Mouse (Mus musculus) hindbrain, embryonic 10.5 days (tissue): ENCODE measurements around the gene Gsx2. TPM values are rescaled to one million over a fixed set of nuclear protein-coding genes. Genes with fewer than 3 reads are reported as not detected.

Source experiments
- DNase-seq: peaks from one replicate; pipeline ENCODE4 v3.0.0-alpha.2; 2017; ENCODE audit warnings: low spot score
- H3K27ac ChIP-seq: fragments of 300-500 bp; sonication (generic); 2 replicates; pipeline ENCODE4 v1.5.1; 2016; ENCODE audit warnings: mild to moderate bottlenecking, moderate library complexity
- H3K27me3 ChIP-seq: fragments of 300-500 bp; sonication (generic); 2 replicates; pipeline ENCODE4 v1.6.1; 2016; ENCODE audit warnings: mild to moderate bottlenecking; ENCODE audit not compliant: poor library complexity, insufficient read depth, severe bottlenecking
- H3K36me3 ChIP-seq: fragments of 300-500 bp; sonication (generic); 2 replicates; pipeline ENCODE4 v1.6.1; 2016; ENCODE audit warnings: mild to moderate bottlenecking, moderate library complexity
- H3K4me1 ChIP-seq: fragments of 300-500 bp; sonication (generic); replicated peaks from 2 replicates; pipeline ENCODE4 v1.6.1; 2016; ENCODE audit warnings: mild to moderate bottlenecking
- H3K4me3 ChIP-seq: fragments of 300-500 bp; sonication (generic); 2 replicates; pipeline ENCODE4 v1.5.1; 2016; ENCODE audit warnings: mild to moderate bottlenecking, moderate library complexity
- H3K9me3 ChIP-seq: fragments of 300-500 bp; sonication (generic); 2 replicates; pipeline ENCODE4 v1.6.1; 2016; ENCODE audit warnings: mild to moderate bottlenecking, moderate library complexity
- WGBS: fragments of 180-500 bp; shearing (Covaris S2); methylation state at CpG from one replicate; pipeline ENCODE4 v1.1.7; 2016; 5-methylcytosine and 5-hydroxymethylcytosine counted together
- polyA plus RNA-seq: library from polyadenylated mRNA; unstranded; fragments of >200 nt; fragmentation: Nextera tagmentation; extraction: Ambion mirVana; gene quantifications from 2 replicates; pipeline ENCODE4 v1.2.1, GENCODE M21; 2016

Gene Gsx2
- 0.67 and 5.9 TPM in 2 replicates for polyA plus RNA-seq

DNA sequence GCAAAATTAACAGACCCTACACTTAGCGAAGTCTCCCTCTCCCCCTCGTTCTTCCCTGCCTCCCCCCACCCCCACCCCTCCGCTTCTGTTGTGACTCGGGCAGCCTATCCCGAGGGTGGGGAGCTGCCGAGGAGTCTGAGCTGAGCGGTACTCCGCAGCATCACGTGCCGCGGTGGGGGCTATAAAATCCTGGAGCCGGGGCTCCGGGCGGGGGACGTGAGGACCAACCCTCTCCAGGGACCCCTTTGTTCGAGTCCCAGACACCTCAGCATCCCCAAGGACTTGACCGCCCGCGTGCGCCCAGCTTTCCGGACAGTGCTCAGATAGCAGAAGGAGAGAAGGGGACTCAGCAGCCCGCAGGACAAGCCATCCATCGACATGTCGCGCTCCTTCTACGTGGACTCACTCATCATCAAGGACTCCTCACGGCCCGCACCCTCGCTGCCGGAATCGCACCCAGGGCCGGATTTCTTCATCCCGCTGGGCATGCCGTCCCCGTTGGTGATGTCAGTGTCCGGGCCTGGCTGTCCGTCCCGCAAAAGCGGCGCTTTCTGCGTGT lies at the start of gene Gsx2:
Gsx2 (plus strand) TSS at position 219 of the 559 bp plus-strand sequence.
- Histone ChIP-seq H3K27ac (peak within 1 kb of the TSS; percentile 29; the same call in 1 of the 2 replicates), H3K4me3 (peak within 1 kb of the TSS; percentile 38), H3K36me3 (no peaks in the 10 kb centered on the region), H3K27me3 (peaks cover 100% of the 10 kb centered on the region), H3K4me1 (peaks cover 54% of the 10 kb centered on the region), H3K9me3 (no peaks in the 10 kb centered on the region)
- peak; percentile 57 for DNase-seq
- 0% methylated on average over 41 of the region's 41 CpGs for WGBS

DNA sequence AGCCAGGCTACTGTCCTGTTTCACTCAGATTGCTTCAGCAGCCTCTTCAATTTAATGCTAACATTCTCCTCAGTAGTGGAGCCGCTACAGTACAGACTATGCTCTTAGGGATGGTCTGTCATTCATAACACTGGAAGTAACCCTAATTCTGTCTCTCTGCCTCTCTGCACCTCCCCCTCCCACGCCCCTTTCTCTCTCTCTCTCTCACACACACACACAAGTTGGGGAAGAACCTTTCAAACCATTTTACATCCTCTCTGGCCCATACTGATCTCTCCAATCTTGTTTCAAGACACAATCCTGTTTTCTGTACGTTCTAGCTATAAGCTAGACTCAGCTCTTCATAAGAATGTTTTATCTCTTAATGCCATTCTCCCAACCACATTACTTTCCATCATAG lies 39.9 kb upstream of the Gsx2 start:
- DNase-seq = no peak
- Histone ChIP-seq H3K27me3 (no peaks in the 10 kb centered on the region), H3K9me3 (no peaks in the 10 kb centered on the region), H3K4me3 (no peak overlapping the region), H3K27ac (no peak overlapping the region), H3K4me1 (no peaks in the 10 kb centered on the region), H3K36me3 (peaks cover 17% of the 10 kb centered on the region)
- 94% methylated on average over 3 of the region's 3 CpGs for WGBS

DNA sequence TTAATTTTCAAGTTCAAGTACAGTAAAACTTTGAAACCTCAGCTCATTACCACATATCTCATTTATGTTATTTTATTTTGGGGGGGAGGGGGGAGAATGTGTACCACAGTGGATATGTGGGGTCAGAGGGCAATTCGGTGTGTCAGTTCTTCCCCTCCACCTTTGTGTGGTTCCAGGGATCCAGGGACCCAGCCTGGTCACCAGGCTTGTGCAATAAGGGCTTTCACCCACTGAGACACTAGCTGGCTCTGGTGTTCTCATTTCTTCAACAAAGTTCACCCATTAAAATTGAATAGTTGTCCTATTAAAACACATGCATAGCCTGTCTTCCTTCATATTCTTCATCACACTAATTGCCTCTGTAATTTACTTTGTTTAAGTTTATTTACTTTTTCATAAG lies 36.1 kb upstream of the Gsx2 start:
- Histone ChIP-seq H3K36me3 (peaks cover 7% of the 10 kb centered on the region; the same call in 1 of the 2 replicates), H3K27ac (no peak overlapping the region), H3K4me1 (peaks cover 22% of the 10 kb centered on the region), H3K4me3 (no peak overlapping the region), H3K9me3 (no peaks in the 10 kb centered on the region; the same call in 1 of the 2 replicates), H3K27me3 (no peaks in the 10 kb centered on the region)
- whole genome bisulfite sequencing = 86% methylated on average over 1 of the region's 1 CpGs
- DNase-seq = no peak

GRCm38 (mm10) chr5:75043011-75043445 lies 32.4 kb upstream of the Gsx2 start:
- peaks cover 7% of the 10 kb centered on the region; the same call in 1 of the 2 replicates for H3K36me3 ChIP-seq
- peak overlapping the region; percentile 85 for H3K4me3 ChIP-seq
- H3K4me1 ChIP-seq = peaks cover 26% of the 10 kb centered on the region
- no peaks in the 10 kb centered on the region; the same call in 1 of the 2 replicates for H3K9me3 ChIP-seq
- H3K27me3 ChIP-seq = peaks cover 30% of the 10 kb centered on the region
- no peak overlapping the region for H3K27ac ChIP-seq
- DNase-seq = no peak
- WGBS = 63% methylated on average over 9 of the region's 9 CpGs

- DNase-seq = no peak
- WGBS = 2% methylated on average over 36 of the region's 36 CpGs
- no peaks in the 10 kb centered on the region; the same call in 1 of the 2 replicates for H3K9me3 ChIP-seq
- peaks cover 7% of the 10 kb centered on the region; the same call in 1 of the 2 replicates for H3K36me3 ChIP-seq
- H3K27ac ChIP-seq = peak overlapping the region; percentile 94
- H3K4me1 ChIP-seq = peaks cover 26% of the 10 kb centered on the region
- H3K4me3 ChIP-seq = peak overlapping the region; percentile 85
- peaks cover 37% of the 10 kb centered on the region for H3K27me3 ChIP-seq
These were observed 31.6 kb upstream of the Gsx2 start for GRCm38 (mm10) chr5:75043621-75044301.

- Histone ChIP-seq H3K4me1 (peaks cover 26% of the 10 kb centered on the region), H3K27me3 (peaks cover 41% of the 10 kb centered on the region), H3K27ac (peak within 1 kb of the TSS; percentile 94), H3K4me3 (peak within 1 kb of the TSS; percentile 85), H3K9me3 (no peaks in the 10 kb centered on the region; the same call in 1 of the 2 replicates), H3K36me3 (peaks cover 7% of the 10 kb centered on the region; the same call in 1 of the 2 replicates)
- peak; percentile 86 for DNase-seq
- under 1% methylated on average over 88 of the region's 90 CpGs for WGBS
These were observed 31.0 kb upstream of the Gsx2 start, which contains the start of gene Chic2 for GRCm38 (mm10) chr5:75044310-75044904. Chic2 (minus strand) TSS chr5:75044774.

DNA sequence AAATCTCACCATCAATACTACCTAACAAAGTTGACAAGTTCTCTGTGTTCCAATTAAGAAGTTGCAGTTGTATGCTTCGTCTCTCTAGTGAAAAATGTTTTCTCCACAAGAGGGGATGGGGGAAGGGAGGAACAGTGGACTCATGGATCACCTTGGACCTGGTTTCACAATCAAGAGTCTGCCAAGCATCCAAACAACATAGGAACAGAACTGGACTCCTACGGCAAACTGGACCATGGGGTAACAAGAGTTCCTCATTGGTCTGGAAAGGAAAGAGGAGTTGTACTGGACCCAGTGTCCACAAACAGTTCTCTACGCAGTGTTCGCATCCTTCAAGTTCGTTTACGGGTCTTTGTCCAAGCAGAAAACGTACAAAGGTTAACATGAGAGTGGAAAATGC lies 30.0 kb upstream of the Gsx2 start:
- H3K4me3 ChIP-seq = no peak overlapping the region
- peaks cover 7% of the 10 kb centered on the region; the same call in 1 of the 2 replicates for H3K36me3 ChIP-seq
- H3K9me3 ChIP-seq = no peaks in the 10 kb centered on the region; the same call in 1 of the 2 replicates
- no peak overlapping the region for H3K27ac ChIP-seq
- 89% methylated on average over 7 of the region's 7 CpGs for WGBS
- DNase-seq = no peak
- H3K4me1 ChIP-seq = peaks cover 26% of the 10 kb centered on the region
- H3K27me3 ChIP-seq = peaks cover 50% of the 10 kb centered on the region

DNA sequence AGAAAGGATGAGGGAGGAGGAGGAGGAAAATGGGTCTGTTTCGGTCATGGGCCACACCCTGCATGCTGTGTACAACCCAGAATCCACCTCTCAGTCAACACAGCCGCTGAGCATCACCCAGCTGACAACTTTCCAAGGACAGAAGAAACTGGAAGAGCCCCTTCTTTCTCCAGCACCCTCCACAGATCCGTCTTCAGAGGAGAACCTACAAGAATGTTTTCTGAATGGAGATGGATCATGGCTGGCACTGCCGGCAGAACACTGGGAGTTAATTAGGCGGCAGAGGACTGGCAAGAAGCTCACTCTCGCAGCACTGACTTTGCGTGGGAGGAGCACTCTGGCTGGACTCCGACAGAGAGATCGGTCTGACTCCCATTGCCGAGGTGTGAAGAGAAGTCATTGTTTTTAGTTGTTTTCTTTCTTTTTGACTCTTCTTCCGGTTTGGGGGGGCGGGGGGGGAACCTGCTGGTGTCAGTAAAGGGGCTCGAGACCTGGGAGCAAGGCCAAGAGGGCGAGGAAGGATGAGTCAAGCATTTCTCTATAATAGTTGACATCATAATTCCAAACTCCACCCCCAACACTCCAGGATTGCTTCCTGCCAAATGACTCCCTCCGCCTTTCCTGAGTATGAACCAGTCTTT lies 28.6 kb upstream of the Gsx2 start:
- Histone ChIP-seq H3K27ac (no peak overlapping the region), H3K4me1 (peaks cover 24% of the 10 kb centered on the region), H3K9me3 (no peaks in the 10 kb centered on the region), H3K4me3 (no peak overlapping the region), H3K27me3 (peaks cover 60% of the 10 kb centered on the region), H3K36me3 (no peaks in the 10 kb centered on the region)
- DNase-seq = no peak
- 56% methylated on average over 15 of the region's 15 CpGs for WGBS

- Histone ChIP-seq H3K27me3 (peaks cover 69% of the 10 kb centered on the region), H3K9me3 (no peaks in the 10 kb centered on the region), H3K4me1 (0 out of 2 replicates have a peak, but pooled peaks cover 3% of the 10 kb centered on the region), H3K36me3 (no peaks in the 10 kb centered on the region), H3K4me3 (no peak overlapping the region), H3K27ac (no peak overlapping the region)
- DNase-seq = no peak
- WGBS = 78% methylated on average over 4 of the region's 4 CpGs
These were observed 24.3 kb upstream of the Gsx2 start for GRCm38 (mm10) chr5:75051109-75051508.

GRCm38 (mm10) chr5:75063177-75063576 lies 12.2 kb upstream of the Gsx2 start:
- Histone ChIP-seq H3K9me3 (peaks cover 12% of the 10 kb centered on the region), H3K4me3 (no peak overlapping the region), H3K4me1 (peaks cover 16% of the 10 kb centered on the region), H3K27ac (no peak overlapping the region), H3K27me3 (peaks cover 86% of the 10 kb centered on the region), H3K36me3 (no peaks in the 10 kb centered on the region)
- WGBS = 31% methylated on average over 4 of the region's 4 CpGs
- DNase-seq = no peak

DNA sequence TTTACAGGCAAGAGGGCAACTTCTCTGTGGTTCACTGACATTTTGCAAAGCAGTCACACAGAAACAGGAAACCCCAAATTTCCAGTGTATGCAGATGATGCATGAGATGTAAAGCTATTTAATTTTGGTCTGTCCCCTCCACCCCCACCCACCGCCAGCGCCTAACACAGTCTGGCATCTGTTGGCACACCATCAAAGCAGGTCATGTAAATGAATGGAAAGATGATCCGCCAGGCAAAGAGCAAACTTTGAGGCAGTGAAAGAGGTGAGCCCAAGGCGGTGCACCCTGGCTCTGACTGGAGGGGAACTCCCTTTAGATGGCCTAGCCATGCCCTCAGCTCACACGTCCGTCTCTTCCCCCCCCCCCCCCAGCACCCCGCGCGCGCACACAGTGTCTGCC lies 8.7 kb upstream of the Gsx2 start:
- WGBS = 6% methylated on average over 10 of the region's 10 CpGs
- peak; percentile 7 for DNase-seq
- Histone ChIP-seq H3K4me1 (peaks cover 42% of the 10 kb centered on the region), H3K9me3 (peaks cover 12% of the 10 kb centered on the region), H3K27me3 (peaks cover 95% of the 10 kb centered on the region), H3K27ac (0 out of 2 replicates have a peak overlapping the region, but pooled peaks have one; percentile 35), H3K4me3 (peak overlapping the region; percentile 52), H3K36me3 (no peaks in the 10 kb centered on the region)

GRCm38 (mm10) chr5:75067125-75067756 lies 8.2 kb upstream of the Gsx2 start:
- Histone ChIP-seq H3K4me1 (peaks cover 47% of the 10 kb centered on the region), H3K4me3 (peak overlapping the region; percentile 52), H3K27me3 (peaks cover 100% of the 10 kb centered on the region), H3K36me3 (no peaks in the 10 kb centered on the region), H3K9me3 (peaks cover 12% of the 10 kb centered on the region), H3K27ac (peak overlapping the region; percentile 35; the same call in 1 of the 2 replicates)
- 2% methylated on average over 30 of the region's 30 CpGs for WGBS
- DNase-seq = peak; percentile 69
